Mouse (Mus musculus) embryonic fibroblast, embryonic 13.5 days (primary cell): ENCODE results near the gene Mink1.

Experiments used
- CTCF ChIP-seq: IDR thresholded peaks from 2 replicates; pipeline ENCODE4 v1.5.1; 2011; ENCODE audit warnings: mild to moderate bottlenecking, control low read depth, low read length, moderate library complexity, borderline replicate concordance; ENCODE audit not compliant: insufficient read depth
- POLR2A ChIP-seq: IDR thresholded peaks from 2 replicates; pipeline ENCODE4 v1.6.1; 2011; ENCODE audit warnings: low read depth, mild to moderate bottlenecking, control low read depth, low read length, moderate library complexity

DNA sequence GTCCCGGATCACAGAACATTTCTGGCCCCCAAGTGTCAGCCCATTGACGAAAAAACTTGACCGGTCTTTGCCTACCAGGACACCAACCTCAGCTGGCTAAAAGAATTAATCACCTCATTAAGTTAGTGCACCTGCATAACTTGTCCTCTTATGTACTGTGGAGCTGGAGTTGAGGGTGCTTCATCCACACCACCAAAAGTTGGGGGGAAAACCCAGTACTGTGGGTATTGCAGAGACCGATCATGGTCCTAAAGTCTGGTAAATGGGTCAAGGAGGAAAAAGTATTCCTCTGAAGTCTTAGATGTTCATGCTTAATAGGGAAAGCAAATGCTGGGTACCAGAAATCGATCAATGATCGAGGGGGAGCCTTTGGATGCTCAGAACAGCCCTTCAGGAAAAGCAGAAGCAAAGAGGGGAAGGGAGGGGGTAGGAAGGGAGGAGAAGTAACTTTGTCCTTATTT, 90.2 kb downstream of the Mink1 start:
- TF ChIP-seq CTCF (no peak), POLR2A (no peak)
